8 mouse cellular contexts compared by ENCODE assay signal in the genomic region with DNA sequence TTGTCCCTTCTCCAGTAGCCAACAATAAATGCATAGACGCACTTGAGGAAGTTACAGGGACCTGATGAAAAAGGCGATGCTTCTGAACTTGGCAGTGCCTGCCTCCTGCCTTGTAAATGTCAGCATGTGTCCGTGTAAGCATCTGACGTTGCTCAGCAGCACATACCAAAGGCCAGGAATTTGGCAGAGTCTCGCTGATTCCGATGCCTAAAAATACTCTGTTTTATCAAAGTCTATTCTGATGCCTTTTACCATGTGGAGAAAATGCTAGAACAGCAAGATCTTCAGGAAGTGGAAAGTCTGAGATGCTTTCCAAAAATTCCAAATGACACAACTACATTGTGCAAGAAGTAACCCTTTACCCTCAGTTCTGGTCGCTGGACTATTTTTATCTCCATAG.
DNase-seq lines count a peak whose midpoint lies in the region; ATAC-seq and TF ChIP-seq lines count a peak whose summit lies in the region.

No protein-coding gene starts in this region.

- H3K9me3 ChIP-seq in liver, embryonic 12.5 days (replicated peaks): no peaks in the 10 kb centered on the region

- peak; percentile 61 for DNase-seq in liver, adult 2 months (ENCODE audit: extremely low read depth, low read depth, low spot score)
- peak; percentile 72 for DNase-seq in brain, embryonic 14.5 days (ENCODE audit: low read depth)
- peak; percentile 76 for DNase-seq in gastrocnemius, postnatal 25 days
- DNase-seq in kidney, postnatal 10 days: peak; percentile 69
- DNase-seq in lung, postnatal 36 days: peak; percentile 82
- DNase-seq in spleen, postnatal 14 days (ENCODE audit: low spot score in 2 of 2): no peak
- no peak for DNase-seq in embryo, embryonic 10 days (ENCODE audit: low spot score)

- no peak overlapping the region for H3K9ac ChIP-seq in liver, adult 2 months (ENCODE audit: low read depth, low read length)
- no peak overlapping the region for H3K9ac ChIP-seq in liver, embryonic 12.5 days

- H3K79me2 ChIP-seq in liver, adult 2 months (ENCODE audit: control insufficient read depth, insufficient read depth, low read length): no peaks in the 10 kb centered on the region

- H3K36me3 ChIP-seq in liver, adult 2 months (ENCODE audit: control insufficient read depth, insufficient read depth, low read length): no peaks in the 10 kb centered on the region
- H3K36me3 ChIP-seq in liver, embryonic 12.5 days: no peaks in the 10 kb centered on the region

- no peak overlapping the region for H3K4me3 ChIP-seq in liver, adult 2 months (ENCODE audit: insufficient read depth, low read depth, low read length)
- H3K4me3 ChIP-seq in liver, embryonic 12.5 days: no peak overlapping the region

- H3K27ac ChIP-seq in liver, adult 2 months (replicated peaks; ENCODE audit: insufficient read depth, low read depth, low read length): no peak overlapping the region
- H3K27ac ChIP-seq in liver, embryonic 12.5 days: no peak overlapping the region

- TF ChIP-seq CTCF in liver, adult 2 months (IDR thresholded peaks at IDR 0.05; ENCODE audit: low read depth, low read length): no peak
- TF ChIP-seq CTCF in brain, embryonic 14.5 days (IDR thresholded peaks at IDR 0.05; ENCODE audit: borderline replicate concordance, extremely low read depth, insufficient read depth, insufficient read length): no peak

- no peak for ATAC-seq in liver, embryonic 12.5 days

- no peaks in the 10 kb centered on the region for H3K4me1 ChIP-seq in liver, adult 2 months (ENCODE audit: control insufficient read depth, insufficient read depth, low read length)
- no peaks in the 10 kb centered on the region for H3K4me1 ChIP-seq in liver, embryonic 12.5 days

- H3K4me2 ChIP-seq in liver, embryonic 12.5 days: no peak overlapping the region

- whole genome bisulfite sequencing in liver, adult 2 months: 65% methylated on average over 7 of the region's 7 CpGs
- WGBS in liver, embryonic 12.5 days (ENCODE audit: insufficient replicate concordance): 57% methylated on average over 7 of the region's 7 CpGs

- no peaks in the 10 kb centered on the region for H3K27me3 ChIP-seq in liver, adult 2 months (ENCODE audit: control insufficient read depth, insufficient read depth, low read length)
- no peaks in the 10 kb centered on the region for H3K27me3 ChIP-seq in liver, embryonic 12.5 days (replicated peaks)

- no peak for TF ChIP-seq POLR2A in liver, adult 2 months (IDR thresholded peaks at IDR 0.05; ENCODE audit: extremely low read depth, insufficient read depth, low read length)
- no peak for TF ChIP-seq POLR2A in brain, embryonic 14.5 days (IDR thresholded peaks at IDR 0.05; ENCODE audit: borderline replicate concordance, extremely low read depth, insufficient read depth, insufficient read length, poor library complexity, severe bottlenecking)

Comparison
In these comparisons a context has a peak if more than half of its experiments do, and no peak if none do; other contexts are left out.
1. DNase-seq: peak in liver, adult 2 months (single experiment), brain, embryonic 14.5 days (single experiment), gastrocnemius, postnatal 25 days (single experiment), kidney, postnatal 10 days (single experiment) and lung, postnatal 36 days (single experiment); none in spleen, postnatal 14 days (0 of 2) and embryo, embryonic 10 days (single experiment).